Mouse (Mus musculus): Measurements from ENCODE around the gene Sh2d3c. TPM values are rescaled to one million over a fixed set of nuclear protein-coding genes. Genes with fewer than 3 reads are reported as not detected.

The Sh2d3c gene
- polyA plus RNA-seq (2012; rRNA removed) = 1.9 and 2.3 TPM in 2 replicates

DNA sequence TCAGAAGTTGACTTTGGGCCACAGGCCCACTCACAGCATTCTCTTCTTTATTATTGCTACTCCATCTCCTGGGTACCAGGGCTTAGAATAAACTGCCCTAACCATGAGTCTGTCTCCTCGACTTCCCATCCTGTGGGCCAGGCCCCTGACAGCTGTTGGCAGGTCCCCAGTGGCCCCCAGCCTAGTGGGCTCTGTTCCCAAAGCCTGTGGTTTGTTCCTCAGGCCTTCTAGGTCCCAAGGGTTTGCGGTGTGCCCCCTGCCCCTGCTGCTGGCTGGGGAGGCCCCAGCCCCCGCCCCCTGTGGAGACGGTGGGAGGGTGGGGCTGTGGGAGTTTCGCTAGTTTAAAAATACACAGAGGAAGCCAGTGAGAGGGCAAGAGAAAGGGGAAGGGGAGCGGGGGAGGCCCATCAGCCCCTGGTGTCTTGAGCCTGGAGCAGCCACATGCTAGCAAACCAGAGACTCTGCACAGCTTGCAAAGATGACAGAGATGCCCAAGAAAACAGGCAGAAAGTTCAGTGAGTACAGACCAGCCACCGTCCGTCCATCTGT, at the start of gene Sh2d3c:
TSS of gene Sh2d3c (plus strand) at position 375 of the 549 bp plus-strand sequence.
- no peaks in the 10 kb centered on the region for H3K4me1 ChIP-seq (ENCODE audit: control insufficient read depth, insufficient read depth, low read length)
- H3K27me3 ChIP-seq (ENCODE audit: control insufficient read depth, insufficient read depth, low read length) = no peaks in the 10 kb centered on the region
- H3K4me3 ChIP-seq (ENCODE audit: control insufficient read depth, low read depth, low read length) = no peak within 1 kb of the TSS
- TF ChIP-seq POLR2A (IDR thresholded peaks at IDR 0.05; ENCODE audit: control insufficient read depth, low read depth, low read length) (no peak), CTCF (IDR thresholded peaks at IDR 0.05; ENCODE audit: control insufficient read depth, insufficient read depth, insufficient replicate concordance, low read depth, low read length) (no peak)
- H3K27ac ChIP-seq (ENCODE audit: control insufficient read depth, insufficient read depth, low read depth, low read length) = no peak within 1 kb of the TSS
- no peaks in the 10 kb centered on the region for H3K36me3 ChIP-seq (ENCODE audit: control insufficient read depth, insufficient read depth, low read length)

DNA sequence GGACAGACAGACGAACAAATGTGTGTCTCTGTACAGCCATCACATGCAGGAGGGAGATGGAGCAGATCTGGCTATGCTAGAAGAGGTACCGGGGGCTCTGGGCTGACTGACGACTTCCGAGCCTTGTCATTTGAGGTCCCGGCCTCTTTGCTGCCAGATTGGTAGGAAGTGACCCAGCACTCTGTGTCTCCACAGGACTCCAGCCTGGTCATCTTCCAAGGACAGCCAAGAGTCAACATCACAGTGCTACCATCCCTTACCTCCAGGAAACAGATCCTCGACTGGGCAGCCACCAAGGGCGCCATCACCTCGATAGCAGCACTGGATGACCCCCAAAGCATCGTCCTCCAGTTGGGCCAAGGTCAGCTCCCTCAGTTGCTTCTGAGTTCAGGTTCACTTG, 49.7 kb upstream of the Sh2d3c start:
- Histone ChIP-seq H3K36me3 (ENCODE audit: control insufficient read depth, insufficient read depth, low read length) (no peaks in the 10 kb centered on the region), H3K27me3 (ENCODE audit: control insufficient read depth, insufficient read depth, low read length) (no peaks in the 10 kb centered on the region), H3K4me1 (ENCODE audit: control insufficient read depth, insufficient read depth, low read length) (no peaks in the 10 kb centered on the region), H3K27ac (ENCODE audit: control insufficient read depth, insufficient read depth, low read depth, low read length) (no peak overlapping the region), H3K4me3 (ENCODE audit: control insufficient read depth, low read depth, low read length) (no peak overlapping the region)
- TF ChIP-seq POLR2A (IDR thresholded peaks at IDR 0.05; ENCODE audit: control insufficient read depth, low read depth, low read length) = no peak
- TF ChIP-seq CTCF (IDR thresholded peaks at IDR 0.05; ENCODE audit: control insufficient read depth, insufficient read depth, insufficient replicate concordance, low read depth, low read length) = no peak

DNA sequence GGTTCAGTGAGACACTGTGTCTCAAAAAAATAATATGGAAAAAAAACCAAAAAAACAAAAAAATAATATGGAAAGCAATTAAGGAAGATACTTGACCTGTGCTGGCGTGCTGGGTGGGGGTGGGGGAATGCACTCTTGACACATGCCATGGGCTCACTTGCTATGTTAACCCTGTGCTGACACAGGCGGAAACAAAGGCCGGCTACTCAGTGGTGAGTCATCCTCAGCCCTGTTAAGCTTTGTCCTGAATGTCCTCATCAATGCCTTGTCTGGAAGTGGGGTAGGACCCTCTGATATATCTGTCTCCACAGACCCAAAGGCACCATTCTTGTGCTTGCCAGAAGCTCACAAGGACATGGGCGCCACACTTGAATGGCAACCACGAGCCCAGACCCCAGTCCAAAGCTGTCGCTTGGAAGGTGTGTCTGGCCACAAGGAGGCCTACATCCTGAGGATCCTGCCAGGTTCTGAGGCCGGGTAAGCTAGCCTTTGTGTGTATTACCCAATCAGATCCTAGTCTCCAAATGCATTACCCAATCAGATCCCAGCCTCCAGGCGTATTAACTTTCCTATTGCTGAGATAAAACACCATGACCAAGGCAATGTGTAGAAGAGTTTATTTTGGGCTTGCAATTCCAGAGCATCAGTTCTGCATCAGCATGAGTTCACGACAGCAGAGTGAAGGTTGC, 48.8 kb upstream of the Sh2d3c start:
- Histone ChIP-seq H3K4me1 (ENCODE audit: control insufficient read depth, insufficient read depth, low read length) (no peaks in the 10 kb centered on the region), H3K4me3 (ENCODE audit: control insufficient read depth, low read depth, low read length) (no peak overlapping the region), H3K27ac (ENCODE audit: control insufficient read depth, insufficient read depth, low read depth, low read length) (no peak overlapping the region), H3K36me3 (ENCODE audit: control insufficient read depth, insufficient read depth, low read length) (no peaks in the 10 kb centered on the region), H3K27me3 (ENCODE audit: control insufficient read depth, insufficient read depth, low read length) (no peaks in the 10 kb centered on the region)
- no peak for TF ChIP-seq POLR2A (IDR thresholded peaks at IDR 0.05; ENCODE audit: control insufficient read depth, low read depth, low read length)
- no peak for TF ChIP-seq CTCF (IDR thresholded peaks at IDR 0.05; ENCODE audit: control insufficient read depth, insufficient read depth, insufficient replicate concordance, low read depth, low read length)

DNA sequence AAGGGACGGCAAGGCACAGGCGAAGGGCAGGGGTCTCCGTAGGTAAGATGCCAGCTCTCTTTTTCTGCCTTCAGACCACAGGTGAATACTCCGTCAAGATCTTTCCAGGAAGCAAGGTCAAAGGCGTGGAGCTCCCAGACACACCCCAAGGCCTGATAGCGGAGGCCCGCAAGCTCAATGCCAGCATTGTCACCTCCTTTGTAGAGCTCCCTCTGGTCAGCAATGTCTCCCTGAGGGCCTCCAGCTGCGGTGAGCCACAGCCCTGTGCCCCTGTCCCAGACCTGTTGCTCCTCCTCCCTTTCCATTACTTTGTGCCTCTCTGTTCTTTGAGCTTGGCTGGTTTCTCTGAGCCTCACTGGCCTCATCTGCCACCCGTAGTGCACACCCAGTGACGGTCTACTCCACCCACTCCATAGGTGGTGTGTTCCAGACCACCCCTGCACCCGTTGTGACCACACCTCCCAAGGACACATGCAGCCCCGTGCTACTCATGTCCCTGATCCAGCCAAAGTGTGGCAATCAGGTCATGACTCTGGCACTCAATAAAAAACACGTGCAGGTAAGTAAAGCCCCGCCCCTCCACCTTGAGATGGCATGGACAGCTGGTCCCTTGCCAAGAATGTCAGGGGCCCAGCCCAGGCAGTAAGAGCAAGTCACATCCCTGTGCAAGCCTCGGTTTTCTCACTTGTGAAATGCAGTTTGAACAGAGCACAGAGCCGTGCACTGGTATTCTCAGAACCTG, 47.5 kb upstream of the Sh2d3c start:
- Histone ChIP-seq H3K4me3 (ENCODE audit: control insufficient read depth, low read depth, low read length) (no peak overlapping the region), H3K36me3 (ENCODE audit: control insufficient read depth, insufficient read depth, low read length) (no peaks in the 10 kb centered on the region), H3K27me3 (ENCODE audit: control insufficient read depth, insufficient read depth, low read length) (no peaks in the 10 kb centered on the region), H3K27ac (ENCODE audit: control insufficient read depth, insufficient read depth, low read depth, low read length) (no peak overlapping the region), H3K4me1 (ENCODE audit: control insufficient read depth, insufficient read depth, low read length) (no peaks in the 10 kb centered on the region)
- TF ChIP-seq POLR2A (IDR thresholded peaks at IDR 0.05; ENCODE audit: control insufficient read depth, low read depth, low read length) = no peak
- TF ChIP-seq CTCF (IDR thresholded peaks at IDR 0.05; ENCODE audit: control insufficient read depth, insufficient read depth, insufficient replicate concordance, low read depth, low read length) = no peak

DNA sequence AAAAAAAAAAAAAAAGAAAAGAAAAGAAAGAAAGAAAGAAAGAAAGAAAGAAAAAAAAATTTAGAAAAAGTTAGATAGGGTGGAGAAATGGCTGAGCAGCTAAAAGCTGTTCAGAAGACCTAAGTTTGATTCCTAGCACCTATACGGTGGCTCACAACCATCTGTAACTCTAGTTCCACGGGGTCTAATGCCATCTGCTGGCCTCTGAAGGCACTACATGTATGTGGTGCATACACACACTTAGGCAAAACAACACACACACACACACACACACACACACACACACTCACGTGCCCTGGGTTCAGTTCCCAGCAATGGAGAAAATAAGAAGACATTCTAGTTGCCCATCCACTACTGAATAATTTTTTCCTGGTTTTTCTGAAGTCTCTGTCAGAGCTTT, 44.0 kb upstream of the Sh2d3c start:
- Histone ChIP-seq H3K36me3 (ENCODE audit: control insufficient read depth, insufficient read depth, low read length) (no peaks in the 10 kb centered on the region), H3K27ac (ENCODE audit: control insufficient read depth, insufficient read depth, low read depth, low read length) (no peak overlapping the region), H3K4me3 (ENCODE audit: control insufficient read depth, low read depth, low read length) (no peak overlapping the region), H3K27me3 (ENCODE audit: control insufficient read depth, insufficient read depth, low read length) (no peaks in the 10 kb centered on the region), H3K4me1 (ENCODE audit: control insufficient read depth, insufficient read depth, low read length) (peaks cover 3% of the 10 kb centered on the region; the same call in 1 of the 2 replicates)
- TF ChIP-seq CTCF (IDR thresholded peaks at IDR 0.05; ENCODE audit: control insufficient read depth, insufficient read depth, insufficient replicate concordance, low read depth, low read length) = no peak

DNA sequence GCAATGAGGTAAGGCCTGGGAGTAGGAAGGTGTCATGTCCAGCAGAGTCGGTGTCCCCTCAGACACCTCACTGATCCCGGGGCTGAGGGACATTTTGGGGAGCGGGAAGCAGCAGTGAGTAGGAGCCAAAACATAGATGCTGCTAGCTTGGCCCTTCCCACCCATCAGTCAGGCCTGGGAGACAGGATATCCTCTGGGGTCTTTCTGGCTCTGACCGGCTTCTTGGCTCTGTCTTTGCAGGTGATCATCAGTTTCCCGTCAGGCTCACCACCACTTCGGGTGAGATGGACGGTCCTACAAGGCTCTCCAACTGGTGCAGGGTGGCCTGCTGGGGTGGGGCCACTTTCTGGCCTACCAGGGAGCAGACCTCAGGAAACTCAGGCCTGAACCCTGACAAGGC, 43.2 kb upstream of the Sh2d3c start:
- H3K27me3 ChIP-seq (ENCODE audit: control insufficient read depth, insufficient read depth, low read length) = no peaks in the 10 kb centered on the region
- H3K4me1 ChIP-seq (ENCODE audit: control insufficient read depth, insufficient read depth, low read length) = peaks cover 3% of the 10 kb centered on the region; the same call in 1 of the 2 replicates
- TF ChIP-seq CTCF (IDR thresholded peaks at IDR 0.05; ENCODE audit: control insufficient read depth, insufficient read depth, insufficient replicate concordance, low read depth, low read length) = no peak
- TF ChIP-seq POLR2A (IDR thresholded peaks at IDR 0.05; ENCODE audit: control insufficient read depth, low read depth, low read length) = no peak
- no peak overlapping the region for H3K4me3 ChIP-seq (ENCODE audit: control insufficient read depth, low read depth, low read length)
- no peak overlapping the region for H3K27ac ChIP-seq (ENCODE audit: control insufficient read depth, insufficient read depth, low read depth, low read length)
- no peaks in the 10 kb centered on the region for H3K36me3 ChIP-seq (ENCODE audit: control insufficient read depth, insufficient read depth, low read length)

DNA sequence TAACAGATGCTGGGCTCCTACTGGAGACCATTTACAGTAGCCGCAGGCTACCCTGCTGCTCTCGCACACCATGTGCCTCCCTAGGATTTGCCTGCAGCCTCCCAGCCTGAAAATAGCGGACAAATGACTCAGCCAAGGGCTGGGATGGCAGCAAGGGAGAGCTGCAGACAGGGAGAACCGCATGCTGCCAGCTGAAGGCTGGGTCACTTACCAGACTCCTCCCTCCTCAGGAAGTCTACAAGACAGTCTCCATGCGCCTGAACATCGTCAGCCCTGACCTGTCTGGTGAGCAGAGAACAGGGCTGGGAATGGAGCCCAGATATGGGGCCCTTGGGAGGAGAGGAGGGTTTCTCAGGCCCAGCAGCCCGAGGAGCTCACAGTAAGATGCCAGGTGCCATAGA, 40.8 kb upstream of the Sh2d3c start:
- Histone ChIP-seq H3K4me3 (ENCODE audit: control insufficient read depth, low read depth, low read length) (no peak overlapping the region), H3K27ac (ENCODE audit: control insufficient read depth, insufficient read depth, low read depth, low read length) (no peak overlapping the region), H3K36me3 (ENCODE audit: control insufficient read depth, insufficient read depth, low read length) (no peaks in the 10 kb centered on the region; the same call in 1 of the 2 replicates), H3K4me1 (ENCODE audit: control insufficient read depth, insufficient read depth, low read length) (peaks cover 3% of the 10 kb centered on the region; the same call in 1 of the 2 replicates), H3K27me3 (ENCODE audit: control insufficient read depth, insufficient read depth, low read length) (no peaks in the 10 kb centered on the region)
- no peak for TF ChIP-seq POLR2A (IDR thresholded peaks at IDR 0.05; ENCODE audit: control insufficient read depth, low read depth, low read length)
- no peak for TF ChIP-seq CTCF (IDR thresholded peaks at IDR 0.05; ENCODE audit: control insufficient read depth, insufficient read depth, insufficient replicate concordance, low read depth, low read length)
